11 mouse cellular contexts compared by ENCODE assay signal in the genomic region with DNA sequence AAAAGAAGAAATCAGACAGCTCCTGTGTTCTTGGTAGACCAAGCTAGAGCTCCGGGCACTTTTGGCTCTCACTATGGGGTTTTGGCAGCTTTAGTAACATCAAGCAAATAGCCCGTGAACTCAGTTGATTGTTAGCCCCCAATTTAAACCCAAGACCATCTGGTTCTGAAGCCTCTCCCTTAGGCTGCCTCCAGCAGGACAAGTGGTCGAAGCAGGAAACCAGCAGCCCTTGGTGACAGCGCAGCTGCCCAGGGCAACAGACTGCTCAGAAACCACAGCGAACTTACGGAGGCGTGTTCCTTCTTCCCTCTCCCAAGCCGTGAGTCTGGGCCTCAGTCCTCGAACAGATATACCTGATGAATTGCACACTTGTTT. TPM values are rescaled to one million over a fixed set of nuclear protein-coding genes. Genes with fewer than 3 reads are reported as not detected.
DNase-seq lines count a peak whose midpoint lies in the region; ATAC-seq and TF ChIP-seq lines count a peak whose summit lies in the region.
"Had no signal": no experiment of that assay in that cellular context is flagged by ENCODE, and none has a peak within 500 bp of the region (broad histone marks: within the 10 kb centered on the region; RNA-seq: fewer than 3 reads in every experiment).

No protein-coding gene starts in this region.

- no peak for DNase-seq in midbrain, embryonic 10.5 days (ENCODE audit: low spot score)
- peak; percentile 83 for DNase-seq in midbrain, postnatal 0 days (ENCODE audit: low spot score)
- DNase-seq in right cerebral cortex, postnatal 10 days (ENCODE audit: low spot score in 2 of 2) = no peak
- DNase-seq in thymus, postnatal 10 days (ENCODE audit: low spot score in 2 of 2) = no peak
- DNase-seq in left cerebral cortex, adult 2 months (ENCODE audit: extremely low spot score in 1 of 2, low spot score in 2 of 2) = no peak
- DNase-seq: adrenal gland, adult 2 months; cerebellum, adult 9-10 months had no signal

- intact Hi-C loops in left cerebral cortex, adult 2 months (cut with DNase I) = no loop called here

- H3K36me3 ChIP-seq in midbrain, embryonic 10.5 days = no peaks in the 10 kb centered on the region
- H3K36me3 ChIP-seq in midbrain, embryonic 16.5 days (ENCODE audit: control insufficient read depth, insufficient read depth, low read length) = no peaks in the 10 kb centered on the region
- no peaks in the 10 kb centered on the region for H3K36me3 ChIP-seq in embryonic facial prominence, embryonic 12.5 days
- no peaks in the 10 kb centered on the region for H3K36me3 ChIP-seq in midbrain, postnatal 0 days (ENCODE audit: insufficient read depth, low read length)

- no peaks in the 10 kb centered on the region for H3K9me3 ChIP-seq in midbrain, embryonic 10.5 days (replicated peaks)
- no peaks in the 10 kb centered on the region for H3K9me3 ChIP-seq in midbrain, embryonic 16.5 days (replicated peaks; ENCODE audit: control insufficient read depth, low read length, poor library complexity, severe bottlenecking)
- no peaks in the 10 kb centered on the region for H3K9me3 ChIP-seq in embryonic facial prominence, embryonic 12.5 days
- no peaks in the 10 kb centered on the region for H3K9me3 ChIP-seq in midbrain, postnatal 0 days (ENCODE audit: low read length)

- peaks cover 41% of the 10 kb centered on the region for H3K4me1 ChIP-seq in midbrain, embryonic 10.5 days
- peaks cover 9% of the 10 kb centered on the region for H3K4me1 ChIP-seq in midbrain, embryonic 16.5 days (ENCODE audit: control insufficient read depth, insufficient read depth, low read length)
- peaks cover 48% of the 10 kb centered on the region for H3K4me1 ChIP-seq in embryonic facial prominence, embryonic 12.5 days
- 0 out of 2 replicates have a peak, but pooled peaks cover 3% of the 10 kb centered on the region for H3K4me1 ChIP-seq in midbrain, postnatal 0 days (ENCODE audit: insufficient read depth, low read length)

- no peak for ATAC-seq in midbrain, embryonic 16.5 days
- ATAC-seq in embryonic facial prominence, embryonic 12.5 days (ENCODE audit: insufficient number of reproducible peaks, insufficient read depth, low FRiP score, low TSS enrichment) = no peak
- peak; percentile 20; the same call in 1 of the 2 replicates for ATAC-seq in granulocyte monocyte progenitor cell, adult 5-6 weeks (replicated peaks; ENCODE audit: poor library complexity, severe bottlenecking)
- ATAC-seq in midbrain, postnatal 0 days (ENCODE audit: low FRiP score) = no peak

- no peak overlapping the region for H3K9ac ChIP-seq in midbrain, embryonic 16.5 days (ENCODE audit: low read depth, low read length)
- no peak overlapping the region; the same call in 1 of the 2 replicates for H3K9ac ChIP-seq in embryonic facial prominence, embryonic 12.5 days
- no peak overlapping the region for H3K9ac ChIP-seq in midbrain, postnatal 0 days (replicated peaks; ENCODE audit: low read length, poor library complexity, severe bottlenecking)

- 78% methylated on average over 9 of the region's 9 CpGs for WGBS in midbrain, embryonic 10.5 days
- 41% methylated on average over 9 of the region's 9 CpGs for WGBS in midbrain, embryonic 16.5 days
- 32% methylated on average over 9 of the region's 9 CpGs for WGBS in embryonic facial prominence, embryonic 12.5 days
- 44% methylated on average over 9 of the region's 9 CpGs for WGBS in midbrain, postnatal 0 days

- no peak for TF ChIP-seq CTCF in midbrain, postnatal 0 days (IDR thresholded peaks at IDR 0.05)
- no peak for TF ChIP-seq CTCF in left cerebral cortex, adult 2 months (IDR thresholded peaks at IDR 0.05)

- peak overlapping the region; percentile 46 for H3K27ac ChIP-seq in midbrain, embryonic 10.5 days (replicated peaks)
- H3K27ac ChIP-seq in midbrain, embryonic 16.5 days (ENCODE audit: low read length) = no peak overlapping the region
- H3K27ac ChIP-seq in embryonic facial prominence, embryonic 12.5 days = peak overlapping the region; percentile 69
- H3K27ac ChIP-seq in midbrain, postnatal 0 days (ENCODE audit: low read depth, low read length) = no peak overlapping the region
- no peak overlapping the region for H3K27ac ChIP-seq in left cerebral cortex, adult 2 months

- H3K4me3 ChIP-seq in midbrain, embryonic 10.5 days = no peak overlapping the region
- no peak overlapping the region for H3K4me3 ChIP-seq in midbrain, embryonic 16.5 days (ENCODE audit: low read depth, low read length)
- no peak overlapping the region for H3K4me3 ChIP-seq in embryonic facial prominence, embryonic 12.5 days
- no peak overlapping the region for H3K4me3 ChIP-seq in midbrain, postnatal 0 days (ENCODE audit: low read depth, low read length)
- H3K4me3 ChIP-seq in left cerebral cortex, adult 2 months = no peak overlapping the region

- peaks cover 4% of the 10 kb centered on the region; the same call in 1 of the 2 replicates for H3K27me3 ChIP-seq in midbrain, embryonic 10.5 days (ENCODE audit: low read depth, poor library complexity, severe bottlenecking)
- H3K27me3 ChIP-seq in midbrain, embryonic 16.5 days (ENCODE audit: control insufficient read depth, insufficient read depth, low read depth, low read length) = no peaks in the 10 kb centered on the region
- no peaks in the 10 kb centered on the region for H3K27me3 ChIP-seq in embryonic facial prominence, embryonic 12.5 days
- H3K27me3 ChIP-seq in midbrain, postnatal 0 days (ENCODE audit: insufficient read depth, low read length) = no peaks in the 10 kb centered on the region

- no peak overlapping the region for H3K4me2 ChIP-seq in midbrain, embryonic 16.5 days (ENCODE audit: low read length)
- no peak overlapping the region for H3K4me2 ChIP-seq in embryonic facial prominence, embryonic 12.5 days (replicated peaks)
- no peak overlapping the region for H3K4me2 ChIP-seq in midbrain, postnatal 0 days (ENCODE audit: low read depth, low read length, poor library complexity, severe bottlenecking)

RNA-seq across cellular contexts. Expression of gene Ackr3, which starts 24.5 kb away (rescaled TPM):
- 26.3 and 30.9 TPM in 2 replicates for polyA plus RNA-seq in midbrain, embryonic 10.5 days (2016; fragmentation: Nextera tagmentation; extraction: Ambion mirVana)
- 10.4 and 10.9 TPM in 2 replicates for polyA plus RNA-seq in midbrain, embryonic 16.5 days (2015; fragmentation: Nextera tagmentation; extraction: Ambion mirVana)
- 42.7 and 45.3 TPM in 2 replicates for polyA plus RNA-seq in embryonic facial prominence, embryonic 12.5 days (2016; fragmentation: Nextera tagmentation; extraction: Ambion mirVana)
- total RNA-seq in granulocyte monocyte progenitor cell, adult 5-6 weeks (2014; fragmentation: Nextera tagmentation) = not detected in 2 replicates
- not detected in 2 replicates for total RNA-seq in granulocyte monocyte progenitor cell, adult 5-6 weeks (2017)
- 7.9 and 9.6 TPM in 2 replicates for total RNA-seq in midbrain, postnatal 0 days (2014; rRNA removed)
- polyA plus RNA-seq in midbrain, postnatal 0 days (2015; fragmentation: Nextera tagmentation; extraction: Ambion mirVana) = 4.5 and 5.7 TPM in 2 replicates
- total RNA-seq in left cerebral cortex, adult 2 months (2021) = 1 to 10 TPM; 7.4 to 9.9 TPM
- total RNA-seq: MEL had no signal

Comparison
In these comparisons a context has a peak if more than half of its experiments do, and no peak if none do; other contexts are left out.
1. H3K27ac ChIP-seq: peak in midbrain, embryonic 10.5 days (single experiment) and embryonic facial prominence, embryonic 12.5 days (single experiment); none in midbrain, embryonic 16.5 days (single experiment), midbrain, postnatal 0 days (single experiment) and left cerebral cortex, adult 2 months (single experiment).